Mouse (Mus musculus): ENCODE measurements around the gene Sema7a. TPM values are rescaled to one million over a fixed set of nuclear protein-coding genes. Genes with fewer than 3 reads are reported as not detected.
A peak's percentile ranks its signal among the peaks of the same experiment; 100 is the strongest.

The Sema7a gene
- polyA plus RNA-seq, 1 experiment from 2014 or later, result 0.57 TPM

DNA sequence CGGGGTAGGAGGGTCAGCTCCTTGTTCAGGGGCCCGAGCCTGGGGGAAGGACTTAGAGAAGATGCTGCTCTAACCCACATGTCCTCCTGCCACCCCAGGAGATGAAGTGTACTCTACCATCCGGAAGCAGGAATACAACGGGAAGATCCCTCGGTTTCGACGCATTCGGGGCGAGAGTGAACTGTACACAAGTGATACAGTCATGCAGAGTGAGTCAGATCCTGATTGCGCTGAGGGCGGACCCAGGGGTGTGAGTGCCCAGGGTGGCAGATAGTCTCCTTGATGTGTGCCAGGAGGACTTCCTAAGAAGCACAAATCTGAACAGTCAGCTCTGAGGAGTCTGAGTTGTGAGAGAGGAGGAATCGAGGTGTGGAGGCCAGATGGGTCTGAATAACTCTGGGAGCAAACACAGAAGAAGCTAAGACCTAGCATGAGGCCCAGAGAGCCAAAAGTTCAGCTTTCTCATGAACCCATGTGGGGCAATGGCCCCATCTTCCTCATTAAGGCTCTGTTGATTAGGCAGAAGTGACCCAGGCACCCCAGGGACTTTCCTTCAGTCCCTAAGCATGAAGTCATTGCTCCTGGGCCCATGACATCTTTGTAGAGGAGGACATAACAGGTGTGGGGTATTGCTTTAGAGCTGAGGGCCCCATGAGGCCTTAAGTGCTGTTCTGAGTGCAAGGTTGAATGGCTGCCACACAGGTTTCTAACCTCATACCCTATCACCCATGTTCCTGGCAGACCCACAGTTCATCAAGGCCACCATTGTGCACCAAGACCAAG, 15.2 kb downstream of the Sema7a start:
- no peak overlapping the region for H3K4me2 ChIP-seq
- H3K27me3 ChIP-seq (replicated peaks), result no peaks in the 10 kb centered on the region
- 82% methylated on average over 12 of the region's 12 CpGs for WGBS
- no peak overlapping the region for H3K4me3 ChIP-seq (replicated peaks)
- H3K27ac ChIP-seq, result no peak overlapping the region
- no peaks in the 10 kb centered on the region for H3K9me3 ChIP-seq
- no peaks in the 10 kb centered on the region for H3K36me3 ChIP-seq
- no peaks in the 10 kb centered on the region for H3K4me1 ChIP-seq
- H3K9ac ChIP-seq, result no peak overlapping the region
- ATAC-seq (ENCODE audit: insufficient read depth, low FRiP score, low read depth), result no peak

DNA sequence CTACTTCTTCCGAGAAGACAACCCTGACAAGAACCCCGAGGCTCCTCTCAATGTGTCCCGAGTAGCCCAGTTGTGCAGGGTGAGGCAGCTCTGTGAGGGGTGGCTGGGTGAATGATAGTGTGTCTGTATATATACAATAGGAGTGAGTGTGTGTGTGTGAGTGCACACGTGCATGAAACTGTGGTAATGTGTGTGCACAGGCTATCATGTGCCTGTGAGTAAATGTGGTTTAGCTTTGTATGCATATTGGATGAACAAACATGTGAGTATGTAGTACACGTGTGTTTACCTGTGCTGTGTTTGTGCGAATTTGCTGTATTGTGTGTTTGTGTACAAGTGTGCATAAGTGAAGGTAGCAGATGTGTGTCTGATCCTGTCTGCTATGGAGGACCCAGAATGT, 15.9 kb downstream of the Sema7a start:
- Histone ChIP-seq H3K36me3 (no peaks in the 10 kb centered on the region), H3K27ac (no peak overlapping the region), H3K4me1 (no peaks in the 10 kb centered on the region), H3K27me3 (replicated peaks) (no peaks in the 10 kb centered on the region), H3K4me2 (no peak overlapping the region), H3K9ac (no peak overlapping the region), H3K4me3 (replicated peaks) (no peak overlapping the region), H3K9me3 (no peaks in the 10 kb centered on the region)
- WGBS, result 75% methylated on average over 6 of the region's 6 CpGs
- no peak for ATAC-seq (ENCODE audit: insufficient read depth, low FRiP score, low read depth)

DNA sequence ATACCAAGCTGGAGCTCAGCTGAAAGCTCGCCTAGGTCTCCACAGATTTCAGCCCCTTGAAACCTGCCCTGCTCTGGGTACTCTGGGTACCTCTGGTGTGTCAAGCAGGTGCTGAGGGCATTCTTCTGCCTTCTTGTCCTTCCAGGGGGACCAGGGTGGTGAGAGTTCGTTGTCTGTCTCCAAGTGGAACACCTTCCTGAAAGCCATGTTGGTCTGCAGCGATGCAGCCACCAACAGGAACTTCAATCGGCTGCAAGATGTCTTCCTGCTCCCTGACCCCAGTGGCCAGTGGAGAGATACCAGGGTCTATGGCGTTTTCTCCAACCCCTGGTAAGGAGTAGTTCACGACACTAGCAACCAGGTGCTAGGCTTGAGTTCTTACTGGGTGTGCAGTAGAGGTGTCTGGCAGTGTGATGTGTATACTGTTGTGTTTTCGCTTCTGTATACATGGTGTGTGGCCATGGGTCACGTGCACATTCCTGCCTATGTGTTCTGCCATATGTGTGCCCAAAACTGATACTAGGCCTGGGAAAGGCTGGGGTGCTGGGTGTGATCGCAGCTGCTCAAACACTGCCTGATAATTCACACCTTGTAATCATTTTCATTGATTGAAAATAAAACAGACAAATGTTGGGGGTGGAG, 16.4 kb downstream of the Sema7a start:
- no peak overlapping the region for H3K4me3 ChIP-seq (replicated peaks)
- H3K4me1 ChIP-seq, result no peaks in the 10 kb centered on the region
- no peak overlapping the region for H3K4me2 ChIP-seq
- peak overlapping the region; percentile 5; the same call in 1 of the 2 replicates for H3K27ac ChIP-seq
- H3K9me3 ChIP-seq, result no peaks in the 10 kb centered on the region
- H3K36me3 ChIP-seq, result no peaks in the 10 kb centered on the region
- no peak overlapping the region for H3K9ac ChIP-seq
- WGBS, result 73% methylated on average over 9 of the region's 9 CpGs
- H3K27me3 ChIP-seq (replicated peaks), result no peaks in the 10 kb centered on the region
- peak; percentile 81 for ATAC-seq (ENCODE audit: insufficient read depth, low FRiP score, low read depth)

DNA sequence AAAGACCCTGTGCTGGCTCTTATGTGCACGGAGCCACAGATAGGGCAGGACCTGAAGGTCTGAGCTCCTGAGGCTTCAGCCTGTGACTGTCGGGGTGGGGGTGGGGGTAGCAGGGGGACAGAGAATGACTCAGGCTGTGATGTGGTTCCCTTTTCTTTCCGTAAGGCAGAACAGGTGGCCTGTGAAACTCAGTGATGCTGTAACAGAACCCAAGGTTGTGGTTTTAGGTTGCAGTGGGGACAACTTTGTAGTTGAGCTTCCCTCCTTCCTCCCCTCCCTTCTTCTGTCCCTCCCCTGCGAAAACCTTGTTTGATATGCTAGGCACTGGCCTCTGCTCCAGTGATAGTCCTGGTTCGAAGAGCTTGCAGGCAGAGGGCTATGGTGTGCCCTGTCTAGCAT, 16.9 kb downstream of the Sema7a start:
- Histone ChIP-seq H3K4me2 (no peak overlapping the region), H3K4me1 (peaks cover 5% of the 10 kb centered on the region; the same call in 1 of the 2 replicates), H3K9ac (no peak overlapping the region), H3K27me3 (replicated peaks) (no peaks in the 10 kb centered on the region), H3K27ac (peak overlapping the region; percentile 23; the same call in 1 of the 2 replicates), H3K4me3 (replicated peaks) (no peak overlapping the region), H3K9me3 (no peaks in the 10 kb centered on the region), H3K36me3 (no peaks in the 10 kb centered on the region)
- ATAC-seq (ENCODE audit: insufficient read depth, low FRiP score, low read depth), result no peak; the same call in none of the 2 replicates
- WGBS, result 61% methylated on average over 5 of the region's 5 CpGs

DNA sequence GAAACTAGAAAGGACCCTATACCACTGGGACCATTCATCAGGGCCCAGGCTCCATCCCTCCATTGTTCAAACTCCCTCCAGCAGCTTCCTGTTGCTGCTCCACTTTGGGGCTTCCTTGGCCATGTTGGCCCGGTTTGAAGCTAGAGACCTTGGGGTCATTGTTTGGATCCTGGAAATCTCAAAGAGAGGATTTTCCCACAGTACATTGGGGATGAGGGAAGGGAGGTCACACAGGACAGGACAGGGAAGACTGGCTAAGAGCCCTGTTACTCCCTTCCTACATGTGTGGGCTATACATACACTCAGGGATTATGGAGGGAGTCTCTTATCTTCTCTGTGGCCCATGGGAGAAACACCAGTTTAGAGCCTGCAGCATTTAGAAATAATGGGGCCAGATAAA, 18.7 kb downstream of the Sema7a start:
- ATAC-seq (ENCODE audit: insufficient read depth, low FRiP score, low read depth), result no peak
- WGBS, result 87% methylated on average over 1 of the region's 1 CpGs
- peaks cover 5% of the 10 kb centered on the region; the same call in 1 of the 2 replicates for H3K4me1 ChIP-seq

DNA sequence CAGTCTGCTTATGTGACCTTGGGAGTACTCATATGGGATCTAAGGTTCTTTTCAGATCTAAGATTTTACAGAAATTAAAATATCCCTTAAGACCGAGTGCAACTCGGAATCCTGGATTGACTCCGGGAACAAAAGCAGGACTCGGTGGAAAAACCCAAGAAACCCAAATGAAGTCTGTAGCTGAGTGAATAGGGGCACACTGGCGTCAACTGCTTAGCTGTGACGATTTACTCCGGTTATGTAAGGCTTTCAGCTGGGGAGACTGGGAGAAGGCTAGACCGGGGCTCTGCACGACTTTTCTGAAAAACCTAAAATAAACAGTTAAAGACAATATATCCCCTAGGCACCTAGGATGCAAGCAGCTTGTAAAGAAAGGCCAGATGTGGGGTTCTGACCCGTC, 19.5 kb downstream of the Sema7a start:
- Histone ChIP-seq H3K9me3 (no peaks in the 10 kb centered on the region), H3K36me3 (no peaks in the 10 kb centered on the region), H3K4me3 (replicated peaks) (no peak overlapping the region), H3K4me1 (peaks cover 5% of the 10 kb centered on the region; the same call in 1 of the 2 replicates), H3K27ac (no peak overlapping the region), H3K9ac (no peak overlapping the region), H3K4me2 (no peak overlapping the region), H3K27me3 (replicated peaks) (no peaks in the 10 kb centered on the region)
- no peak for ATAC-seq (ENCODE audit: insufficient read depth, low FRiP score, low read depth)
- 51% methylated on average over 10 of the region's 10 CpGs for WGBS

More for the DNA sequence above, 18.7 kb downstream of the Sema7a start:
- Histone ChIP-seq H3K9me3 (no peaks in the 10 kb centered on the region), H3K4me2 (no peak overlapping the region), H3K27me3 (replicated peaks) (no peaks in the 10 kb centered on the region), H3K4me3 (replicated peaks) (no peak overlapping the region), H3K27ac (no peak overlapping the region), H3K36me3 (no peaks in the 10 kb centered on the region), H3K9ac (no peak overlapping the region)

DNA sequence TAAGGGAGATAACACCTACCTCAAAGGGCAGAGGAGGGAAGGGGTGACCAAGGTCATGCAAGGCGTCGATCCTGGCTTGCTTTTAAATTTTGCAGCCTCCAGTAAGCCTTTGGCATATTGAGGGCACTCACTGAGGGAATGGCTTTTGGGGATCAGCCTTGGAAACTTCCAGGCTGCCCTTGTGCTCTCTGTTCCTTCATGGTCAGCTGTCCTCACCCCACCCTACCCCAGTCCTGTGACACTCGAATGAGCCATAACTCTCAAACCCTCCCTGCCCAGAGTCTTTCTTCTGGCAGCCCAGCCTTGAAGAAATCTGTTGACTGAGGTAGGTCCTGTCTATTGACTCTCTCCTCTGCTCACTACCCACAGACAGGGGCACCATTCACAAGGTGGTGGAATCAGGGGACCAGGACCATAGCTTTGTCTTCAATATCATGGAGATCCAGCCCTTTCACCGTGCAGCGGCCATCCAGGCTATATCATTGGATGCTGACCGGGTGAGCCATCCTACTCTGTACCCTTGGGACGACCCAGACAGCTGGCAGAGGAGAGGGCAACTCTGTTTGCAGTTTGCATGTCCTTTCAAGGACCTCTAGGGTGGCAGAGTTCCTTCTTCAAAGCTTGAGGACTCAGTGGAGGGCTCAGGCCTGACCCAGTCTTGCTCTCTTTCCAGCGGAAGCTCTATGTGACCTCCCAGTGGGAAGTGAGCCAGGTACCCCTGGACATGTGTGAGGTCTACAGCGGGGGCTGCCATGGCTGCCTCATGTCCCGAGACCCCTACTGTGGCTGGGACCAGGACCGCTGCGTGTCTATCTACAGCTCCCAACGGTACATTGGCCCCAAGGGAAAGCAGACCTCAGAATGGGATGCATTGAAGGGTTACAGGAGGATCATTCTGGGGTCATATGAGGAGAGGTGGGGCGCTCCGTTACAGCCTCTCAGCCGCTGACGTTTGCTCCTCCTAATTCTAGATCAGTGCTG, 20.3 kb downstream of the Sema7a start:
- no peak overlapping the region for H3K4me3 ChIP-seq (replicated peaks)
- H3K27me3 ChIP-seq (replicated peaks), result no peaks in the 10 kb centered on the region
- no peaks in the 10 kb centered on the region for H3K9me3 ChIP-seq
- 76% methylated on average over 17 of the region's 17 CpGs for WGBS
- H3K27ac ChIP-seq, result no peak overlapping the region
- peaks cover 5% of the 10 kb centered on the region; the same call in 1 of the 2 replicates for H3K4me1 ChIP-seq
- no peak overlapping the region for H3K9ac ChIP-seq
- H3K36me3 ChIP-seq, result no peaks in the 10 kb centered on the region
- ATAC-seq (ENCODE audit: insufficient read depth, low FRiP score, low read depth), result no peak
- H3K4me2 ChIP-seq, result no peak overlapping the region

DNA sequence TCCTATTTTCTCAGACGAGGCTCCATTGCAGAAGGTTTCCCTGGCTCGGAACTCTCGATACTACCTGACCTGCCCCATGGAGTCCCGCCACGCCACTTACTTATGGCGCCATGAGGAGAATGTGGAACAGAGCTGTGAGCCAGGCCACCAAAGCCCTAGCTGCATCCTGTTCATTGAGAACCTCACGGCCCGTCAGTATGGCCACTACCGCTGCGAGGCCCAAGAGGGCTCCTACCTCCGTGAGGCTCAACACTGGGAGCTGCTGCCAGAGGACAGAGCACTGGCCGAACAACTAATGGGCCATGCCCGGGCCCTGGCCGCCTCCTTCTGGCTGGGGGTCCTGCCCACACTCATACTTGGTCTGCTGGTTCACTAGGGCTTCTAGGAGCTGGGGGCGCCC, 21.3 kb downstream of the Sema7a start:
- Histone ChIP-seq H3K4me1 (peaks cover 5% of the 10 kb centered on the region; the same call in 1 of the 2 replicates), H3K4me3 (replicated peaks) (no peak overlapping the region), H3K4me2 (no peak overlapping the region), H3K9ac (no peak overlapping the region), H3K9me3 (no peaks in the 10 kb centered on the region), H3K27ac (no peak overlapping the region), H3K36me3 (no peaks in the 10 kb centered on the region), H3K27me3 (replicated peaks) (no peaks in the 10 kb centered on the region)
- 83% methylated on average over 15 of the region's 15 CpGs for WGBS
- ATAC-seq (ENCODE audit: insufficient read depth, low FRiP score, low read depth), result no peak

DNA sequence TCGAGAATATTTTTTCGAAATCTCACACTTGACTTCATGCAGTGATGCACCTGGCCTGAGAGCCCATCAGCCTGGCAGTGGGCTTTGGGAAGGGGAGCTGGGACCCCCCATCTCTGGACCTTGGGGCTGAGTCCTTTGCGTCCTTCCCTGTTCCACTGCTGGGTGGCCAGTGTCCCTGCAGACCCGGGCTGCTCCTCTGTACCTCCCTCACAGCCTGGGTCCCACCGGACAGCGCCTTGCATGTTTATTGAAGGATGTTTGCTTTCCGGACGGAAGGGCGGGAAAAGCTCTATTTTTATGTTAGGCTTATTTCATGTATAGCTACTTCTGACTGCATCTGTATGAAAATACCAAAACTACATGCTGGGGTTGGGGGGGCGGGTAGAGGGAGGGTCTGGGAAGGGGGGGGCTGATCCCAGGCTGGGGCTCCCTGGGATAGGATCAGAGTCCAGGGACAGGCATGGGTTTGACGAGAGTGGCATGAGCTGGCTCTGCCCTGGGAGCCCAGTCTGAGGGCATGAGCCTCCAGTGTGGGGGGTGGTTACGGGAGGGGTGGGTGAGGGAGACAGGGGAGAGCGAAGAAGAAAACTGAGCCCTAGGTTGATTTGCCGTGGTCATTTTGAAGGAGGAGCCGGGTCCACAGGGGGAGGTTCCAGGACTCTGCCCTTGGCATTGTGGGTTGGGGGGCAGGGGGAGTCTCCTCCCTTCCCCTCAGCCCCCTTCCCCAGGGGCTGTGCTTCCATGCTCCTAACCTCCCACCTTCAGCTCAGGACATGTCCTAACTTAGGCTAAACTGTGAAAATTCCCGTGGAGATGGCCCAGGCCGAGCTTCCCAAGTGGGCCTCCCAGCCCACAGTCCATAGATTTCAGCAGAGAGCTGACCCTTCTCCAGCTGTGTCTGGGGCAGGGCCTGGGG, 22.2 kb downstream of the Sema7a start:
- Histone ChIP-seq H3K4me1 (peaks cover 5% of the 10 kb centered on the region; the same call in 1 of the 2 replicates), H3K9ac (no peak overlapping the region), H3K4me3 (replicated peaks) (no peak overlapping the region), H3K27me3 (replicated peaks) (no peaks in the 10 kb centered on the region), H3K36me3 (no peaks in the 10 kb centered on the region), H3K4me2 (no peak overlapping the region), H3K9me3 (no peaks in the 10 kb centered on the region), H3K27ac (no peak overlapping the region)
- ATAC-seq (ENCODE audit: insufficient read depth, low FRiP score, low read depth), result no peak
- WGBS, result 52% methylated on average over 17 of the region's 17 CpGs

DNA sequence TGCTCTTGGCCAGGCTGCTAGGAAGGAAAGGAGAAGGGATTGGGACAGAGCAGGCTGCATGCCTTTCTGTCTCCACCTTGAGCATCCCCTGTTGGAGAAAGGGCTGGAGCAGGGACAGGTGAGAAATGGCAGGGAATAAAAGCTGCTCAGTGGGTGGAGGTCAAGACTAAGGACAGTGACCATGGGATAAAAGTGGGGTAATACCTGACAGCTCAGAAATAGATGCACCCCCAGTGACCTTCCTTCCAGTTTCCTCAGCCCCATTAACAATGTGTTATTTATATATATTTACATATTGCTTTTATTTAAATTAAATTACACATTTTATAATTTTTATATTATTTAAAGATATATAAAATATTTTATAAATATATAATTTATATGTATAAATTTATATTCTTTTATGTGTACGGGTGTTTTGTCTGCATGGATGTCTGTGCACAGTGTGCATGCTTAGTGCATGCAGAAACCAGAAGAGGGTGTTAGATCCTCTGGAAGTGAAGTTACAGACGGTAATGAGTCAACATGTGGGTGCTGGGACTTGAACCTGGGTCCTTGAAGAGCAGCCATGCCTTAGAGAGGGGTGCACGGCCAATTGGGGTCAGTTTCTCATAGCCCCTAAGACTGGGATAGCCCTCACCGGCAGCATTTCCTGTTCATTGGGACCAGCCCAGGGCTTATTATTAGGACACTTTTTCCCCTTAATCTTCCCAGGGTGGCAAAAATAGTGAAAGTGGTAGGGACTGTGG, 23.5 kb downstream of the Sema7a start:
- Histone ChIP-seq H3K4me1 (peaks cover 5% of the 10 kb centered on the region; the same call in 1 of the 2 replicates), H3K27me3 (replicated peaks) (no peaks in the 10 kb centered on the region), H3K4me3 (replicated peaks) (no peak overlapping the region), H3K9me3 (no peaks in the 10 kb centered on the region), H3K4me2 (no peak overlapping the region), H3K27ac (no peak overlapping the region), H3K36me3 (no peaks in the 10 kb centered on the region), H3K9ac (no peak overlapping the region)
- WGBS, result 85% methylated on average over 4 of the region's 4 CpGs
- no peak for ATAC-seq (ENCODE audit: insufficient read depth, low FRiP score, low read depth)

All from stomach, embryonic 15.5 days (tissue).